Mouse (Mus musculus) NIH3T3 (cell line): Measurements from ENCODE around the gene Map2k2.
"Not testable (repeated sequence)": the region's sequence is repeated elsewhere in the genome, so short reads cannot be mapped to it uniquely, and the experiment has no call there.

ENCODE experiments used
- DNase-seq: peaks from one replicate; pipeline ENCODE4 v3.0.0-alpha.2; 2012; ENCODE audit warnings: low read depth

The Map2k2 gene

DNA sequence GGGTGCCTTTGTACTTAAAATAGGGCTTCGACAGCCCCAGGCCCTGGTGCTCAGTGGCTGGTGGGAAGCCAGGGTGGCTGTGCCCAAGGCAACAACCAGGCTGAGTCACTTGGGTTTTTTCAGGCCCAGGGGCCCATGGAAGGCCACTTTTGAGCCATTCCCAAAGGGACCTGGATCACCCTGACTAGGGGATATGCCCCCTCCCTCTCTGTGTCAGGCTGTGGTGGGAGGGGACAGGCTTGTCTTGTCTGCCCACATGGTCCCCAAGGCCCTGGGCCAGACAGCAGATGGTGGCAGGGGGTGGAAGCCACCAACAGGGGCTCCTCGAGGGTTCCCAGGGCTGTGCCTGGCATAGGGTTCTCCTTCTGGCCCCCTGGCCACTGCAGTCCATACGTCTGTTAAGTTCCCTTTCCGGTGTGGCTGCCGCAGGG lies 36.9 kb downstream of the Map2k2 start:
- DNase-seq, result no peak

DNA sequence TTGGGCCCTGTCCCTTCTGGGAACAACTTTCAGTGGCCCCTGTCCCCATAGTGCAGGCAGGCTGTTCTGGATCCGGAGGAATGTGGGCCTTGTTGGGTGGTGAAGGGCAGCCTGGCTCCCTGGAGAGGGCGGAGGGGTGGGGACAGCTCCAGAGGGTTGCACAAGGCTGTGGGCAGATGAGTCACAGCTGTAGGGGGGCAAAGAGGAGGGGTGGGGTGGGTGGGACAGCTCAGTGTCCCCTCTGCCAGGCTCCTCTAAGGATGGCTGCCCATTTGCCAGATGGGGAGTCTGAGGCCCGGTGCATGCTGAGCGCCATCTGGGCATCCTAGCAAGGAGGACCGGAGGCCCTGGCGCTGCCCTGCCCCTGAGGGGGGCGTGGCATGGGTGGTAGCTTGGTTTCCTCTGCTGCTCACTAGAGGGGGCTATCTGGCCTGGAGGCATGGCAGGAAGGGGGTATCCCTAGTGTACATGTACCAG lies 37.5 kb downstream of the Map2k2 start:
- DNase-seq, result peak; percentile 74

DNA sequence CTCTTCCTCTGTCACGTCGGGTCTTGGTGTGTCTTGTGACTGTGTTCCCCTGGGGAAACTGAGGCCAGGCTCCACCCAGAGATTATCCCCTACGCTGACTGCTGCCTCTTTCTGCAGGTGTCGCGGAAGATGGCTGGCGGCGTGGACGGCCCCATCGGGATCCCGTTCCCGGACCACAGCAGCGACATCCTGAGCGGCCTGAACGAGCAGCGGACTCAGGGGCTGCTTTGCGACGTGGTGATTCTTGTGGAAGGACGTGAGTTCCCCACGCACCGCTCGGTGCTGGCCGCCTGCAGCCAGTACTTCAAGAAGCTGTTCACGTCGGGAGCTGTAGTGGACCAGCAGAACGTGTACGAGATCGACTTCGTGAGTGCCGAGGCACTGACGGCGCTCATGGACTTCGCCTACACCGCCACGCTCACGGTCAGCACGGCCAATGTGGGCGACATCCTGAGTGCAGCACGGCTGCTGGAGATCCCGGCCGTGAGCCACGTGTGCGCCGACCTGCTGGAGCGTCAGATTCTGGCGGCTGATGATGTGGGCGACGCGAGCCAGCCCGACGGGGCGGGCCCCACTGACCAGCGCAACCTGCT lies 38.2 kb downstream of the Map2k2 start:
- no peak for DNase-seq

DNA sequence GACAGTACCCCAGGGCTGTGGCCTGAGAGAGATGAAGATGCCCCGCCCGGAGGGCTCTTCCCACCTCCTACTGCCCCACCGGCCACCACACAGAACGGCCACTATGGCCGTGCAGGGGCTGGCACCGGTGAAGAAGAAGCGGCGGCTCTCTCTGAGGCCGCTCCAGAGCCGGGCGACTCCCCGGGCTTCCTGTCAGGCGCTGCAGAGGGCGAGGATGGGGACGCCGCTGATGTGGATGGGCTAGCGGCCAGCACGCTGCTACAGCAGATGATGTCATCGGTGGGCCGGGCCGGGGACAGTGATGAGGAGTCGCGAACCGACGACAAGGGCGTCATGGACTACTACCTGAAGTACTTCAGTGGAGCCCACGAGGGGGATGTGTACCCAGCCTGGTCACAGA lies 39.0 kb downstream of the Map2k2 start:
- DNase-seq, result no peak

DNA sequence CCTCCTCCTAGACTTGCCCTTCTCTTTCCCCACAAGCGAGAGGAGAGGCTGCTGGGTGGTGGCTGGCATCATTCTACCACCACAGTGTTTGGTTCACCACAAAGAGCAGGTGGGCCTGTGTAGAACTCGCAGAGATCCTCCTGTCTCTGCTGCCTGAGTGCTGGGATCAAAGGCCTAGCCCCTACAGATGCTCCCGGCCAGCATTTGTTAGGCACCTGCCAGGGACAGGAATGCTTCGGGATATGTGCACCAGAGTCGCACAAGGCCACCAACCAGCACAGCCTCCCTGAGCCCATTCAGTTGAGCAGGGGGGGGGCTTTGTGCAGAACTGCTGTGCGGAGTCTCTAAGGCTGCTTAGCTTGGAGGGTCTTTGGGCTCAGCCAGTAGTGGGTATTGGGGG lies 39.6 kb downstream of the Map2k2 start:
- no peak for DNase-seq

DNA sequence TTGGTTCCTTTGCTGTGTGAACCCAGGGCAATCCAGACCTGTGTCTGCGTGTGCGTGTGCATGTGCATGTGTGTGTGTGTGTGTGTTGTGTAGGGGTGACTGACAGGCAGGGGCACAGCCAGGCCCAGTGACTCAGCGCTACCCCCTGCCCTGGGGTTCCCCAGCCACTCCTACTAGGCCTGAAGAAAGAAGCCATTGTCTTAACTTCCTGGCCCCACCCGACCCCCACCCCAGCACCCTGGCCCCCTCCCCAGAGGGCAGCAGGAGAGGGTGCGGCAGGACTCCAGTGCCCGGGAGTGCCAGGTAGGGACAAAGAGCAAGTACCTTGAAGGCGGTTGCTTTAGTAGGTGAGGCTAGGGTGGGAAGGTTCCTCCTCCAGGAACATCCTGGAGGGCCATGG lies 40.1 kb downstream of the Map2k2 start:
- peak; percentile 80 for DNase-seq

DNA sequence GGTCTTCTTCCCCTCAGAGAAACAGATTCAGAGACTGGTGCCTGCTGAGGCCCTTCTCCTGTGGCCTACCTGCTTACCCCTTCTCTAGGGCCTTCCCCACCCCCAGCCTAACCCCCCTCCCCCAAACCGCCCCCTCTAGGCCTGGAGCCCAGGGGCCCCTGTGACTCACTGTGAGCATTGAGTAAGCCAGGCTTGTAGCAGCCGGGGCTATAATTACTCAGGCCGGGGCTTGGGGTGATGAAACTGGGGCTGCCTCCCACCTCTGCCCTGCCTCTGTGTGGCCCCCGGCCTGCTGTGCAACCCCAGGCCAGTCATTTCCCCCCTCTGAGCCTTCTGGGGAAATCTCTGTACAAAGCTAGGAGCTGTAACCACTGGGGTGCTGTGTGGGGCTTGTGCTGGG lies 40.6 kb downstream of the Map2k2 start:
- peak; percentile 91 for DNase-seq

DNA sequence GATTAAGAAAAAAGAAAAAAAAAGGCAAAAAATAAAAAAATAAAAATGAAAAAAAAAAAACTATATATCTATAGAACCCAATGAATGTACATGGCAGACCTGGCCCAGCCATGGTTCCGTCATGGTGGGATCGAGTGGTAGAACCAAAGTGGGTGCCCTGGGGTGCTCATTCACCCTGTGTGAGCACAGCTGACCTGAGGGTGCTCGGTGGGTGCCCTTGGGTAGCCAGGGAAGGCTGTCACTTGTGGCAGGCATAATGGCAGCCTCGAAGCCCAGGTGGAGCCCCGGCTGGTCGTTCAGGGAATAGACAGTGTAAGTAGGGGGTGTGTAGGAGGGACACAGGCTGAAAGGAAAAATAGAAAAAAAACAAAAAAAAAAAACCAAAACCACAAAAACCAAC lies 45.5 kb downstream of the Map2k2 start:
- DNase-seq, result no peak

DNA sequence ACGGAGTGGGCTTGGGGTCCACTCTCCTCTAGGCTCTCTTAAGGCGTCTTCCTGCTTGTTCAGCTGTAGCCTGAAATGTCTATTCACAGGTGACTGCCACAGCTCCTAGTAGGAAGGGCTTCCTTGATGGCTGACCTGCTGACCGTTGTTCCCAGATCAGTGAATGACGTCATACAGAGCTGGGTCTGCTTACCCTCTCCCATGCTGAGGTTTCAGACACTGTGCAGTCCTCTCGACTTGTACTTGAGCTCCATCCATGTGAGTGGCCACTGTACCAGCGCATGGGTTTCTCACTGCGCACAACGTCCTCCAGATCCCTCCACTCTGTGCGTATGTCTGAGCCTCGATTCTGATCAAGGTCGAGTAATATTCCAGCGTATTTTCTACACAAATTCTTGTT lies 46.9 kb downstream of the Map2k2 start:
- DNase-seq, result no peak

DNA sequence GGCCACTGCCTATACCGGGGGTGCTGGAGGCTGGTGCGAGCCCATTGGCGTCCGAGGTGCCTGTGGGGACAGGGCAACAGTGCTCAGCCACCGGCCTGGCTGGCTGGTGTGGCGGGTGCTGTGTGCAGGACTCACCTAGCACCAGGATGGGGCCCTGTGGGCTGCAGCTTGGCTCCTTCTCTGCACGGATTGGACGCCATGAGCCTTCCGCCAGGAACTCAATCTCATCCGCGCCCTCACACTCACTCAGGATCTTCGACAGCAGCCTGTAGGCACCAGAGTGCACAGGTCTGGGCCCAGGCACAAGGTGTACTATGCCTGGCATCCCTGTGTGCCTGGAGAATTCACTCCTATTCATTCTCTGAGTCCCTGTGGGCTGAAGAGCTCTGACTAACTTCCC lies 48.6 kb downstream of the Map2k2 start:
- no peak for DNase-seq

DNA sequence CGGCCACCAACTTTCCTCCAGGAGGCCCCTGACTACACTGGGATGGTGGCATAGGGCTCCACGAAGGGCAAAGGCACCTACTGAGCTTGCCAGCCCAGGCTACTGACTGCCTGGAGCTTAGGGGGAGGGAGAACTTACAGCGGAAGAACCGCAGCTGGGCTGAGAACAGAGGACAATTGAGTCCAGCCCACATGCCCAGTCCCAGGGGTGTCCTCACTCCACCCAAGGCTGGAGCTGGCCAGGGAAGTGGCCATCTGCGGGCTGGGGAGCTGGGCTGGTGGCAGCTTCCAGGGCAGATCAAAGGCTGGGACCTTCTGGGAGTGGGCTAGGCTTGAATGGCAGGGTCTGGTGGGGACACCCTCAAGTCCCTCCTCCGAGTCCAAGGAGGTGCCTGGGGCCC lies 49.0 kb downstream of the Map2k2 start:
- no peak for DNase-seq

DNA sequence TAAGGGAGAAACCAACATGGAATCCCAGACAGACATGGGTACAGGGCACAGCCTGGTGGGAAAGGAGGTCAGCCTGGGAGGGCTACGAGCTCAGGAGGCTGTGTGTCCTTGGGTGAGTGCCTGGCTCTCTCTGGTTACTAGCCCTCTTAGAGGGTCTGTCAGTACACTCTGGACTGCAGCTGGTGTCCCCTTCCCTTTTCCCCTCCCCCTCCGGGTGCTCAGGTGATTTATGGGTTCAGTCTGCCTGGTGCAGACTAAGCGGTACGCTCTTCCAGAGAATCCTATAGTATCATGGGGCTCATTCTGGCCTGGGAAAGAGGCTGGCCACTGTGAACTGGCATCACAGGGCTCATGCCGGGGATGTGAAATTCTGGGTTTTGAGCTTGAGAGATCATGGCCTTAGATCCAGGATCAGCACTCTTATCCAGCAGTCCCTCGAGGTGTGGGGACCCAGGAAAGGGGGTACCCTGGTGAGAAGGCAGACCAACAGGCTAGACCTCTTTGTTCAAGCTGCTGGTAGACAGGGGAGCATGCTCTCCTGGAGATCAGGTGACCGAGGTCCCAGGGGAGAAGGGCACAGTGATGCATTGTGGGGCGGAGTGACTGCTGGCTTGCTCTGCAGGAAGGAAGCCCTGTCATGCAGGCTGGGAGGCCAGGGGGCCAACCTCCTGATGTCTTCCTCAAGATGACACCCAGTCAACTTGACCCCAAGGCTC lies 56.0 kb downstream of the Map2k2 start:
- DNase-seq, result no peak

DNA sequence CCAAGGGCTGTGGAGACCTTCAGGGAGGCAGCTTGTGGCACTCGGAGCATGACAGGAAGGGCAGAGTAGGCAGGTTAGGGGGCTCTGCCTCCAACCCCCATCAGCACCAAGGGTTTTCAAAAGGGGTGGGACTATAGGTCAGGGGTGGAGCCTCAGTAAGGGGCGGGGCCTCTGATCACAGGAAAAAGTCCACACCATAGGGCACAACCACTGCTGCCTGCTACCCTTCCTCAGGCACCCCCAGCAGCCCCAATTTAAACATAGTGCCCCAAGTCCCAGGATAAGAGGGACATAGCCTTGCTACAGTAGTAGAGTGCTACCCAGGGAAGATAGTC lies 56.6 kb downstream of the Map2k2 start:
- DNase-seq, result no peak

DNA sequence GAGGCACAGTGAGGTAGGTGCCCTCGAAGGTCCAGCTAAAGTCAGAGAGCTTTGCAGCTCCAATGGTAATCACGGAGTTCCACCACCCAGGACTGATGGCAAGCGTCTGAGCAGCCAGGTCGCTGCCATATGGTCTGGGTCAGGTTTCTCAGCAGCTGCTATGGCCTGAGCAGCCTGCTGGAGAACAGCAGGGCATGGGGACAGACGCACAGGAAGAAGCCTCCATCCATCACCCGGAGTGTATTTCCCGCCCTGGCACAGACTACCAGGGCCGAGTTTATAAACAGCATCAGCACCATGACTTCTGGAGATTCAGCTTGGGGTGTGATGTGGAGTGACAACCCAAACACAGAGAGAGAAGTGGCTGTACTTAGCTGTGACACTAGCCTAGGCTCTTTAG lies 59.4 kb downstream of the Map2k2 start:
- DNase-seq, result no peak

DNA sequence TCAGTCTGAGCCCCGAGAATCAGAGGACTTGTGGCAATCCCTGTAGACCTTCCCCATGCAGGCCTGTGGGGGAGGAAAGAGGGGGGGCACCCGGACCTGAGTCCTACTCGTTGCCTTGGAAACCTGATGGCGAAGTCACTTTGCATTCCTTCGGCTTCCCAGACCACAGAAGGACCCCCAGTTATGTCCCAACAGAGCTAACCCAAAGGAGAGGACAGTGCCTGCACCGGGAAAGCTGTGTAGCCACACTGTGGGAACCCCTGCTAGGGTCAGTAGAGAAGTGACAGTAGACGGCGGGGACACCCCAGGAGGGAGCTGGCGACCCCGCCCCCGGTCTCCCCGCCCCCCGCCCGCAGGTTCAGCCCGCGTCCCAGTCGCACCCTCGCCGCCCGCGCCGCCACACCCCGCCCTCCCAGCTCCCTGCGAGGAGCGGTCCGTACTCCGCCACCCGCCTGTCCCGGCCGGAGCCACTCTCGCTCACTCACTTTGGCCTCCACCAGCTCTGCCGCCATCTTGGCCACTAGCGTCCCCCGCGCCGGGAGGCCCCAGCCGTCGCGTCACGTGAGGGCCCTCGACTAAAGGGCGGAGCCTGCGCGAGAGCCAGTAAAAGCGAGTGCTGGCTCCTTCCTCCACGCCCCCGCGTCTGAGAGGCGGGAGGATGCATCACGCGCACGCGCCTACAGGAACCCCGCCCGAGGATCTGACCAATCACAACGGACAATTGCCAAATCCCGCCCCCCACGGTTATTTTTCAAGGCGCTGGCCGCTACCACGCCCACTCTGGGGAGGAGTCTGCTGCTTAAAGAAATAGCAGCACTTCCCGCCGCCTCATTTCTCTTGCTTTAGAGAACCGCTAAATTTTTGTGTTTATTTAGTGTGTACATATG lies 61.7 kb downstream of the Map2k2 start, which contains the start of gene Pias4:
Pias4 (minus strand) TSS at position 724 of the 887 bp plus-strand sequence.
- peak; percentile 100 for DNase-seq

DNA sequence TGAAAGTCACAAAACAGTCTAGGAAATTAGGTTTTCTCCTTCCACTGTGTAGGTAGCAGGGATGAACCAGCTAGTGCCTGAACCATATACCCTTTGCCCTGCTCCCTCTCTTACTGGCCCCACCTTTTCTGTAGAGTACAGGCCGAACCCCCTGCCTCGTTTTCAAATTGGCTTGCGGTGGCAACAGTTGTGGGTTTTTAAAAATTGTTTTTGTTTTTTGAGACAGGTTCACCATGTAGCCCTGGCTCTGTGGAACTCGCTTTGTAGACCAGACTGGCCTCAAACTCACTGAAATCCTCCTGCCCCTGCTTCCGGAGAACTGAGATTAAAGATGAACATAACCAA lies 62.3 kb downstream of the Map2k2 start:
- DNase-seq, result no peak

DNA sequence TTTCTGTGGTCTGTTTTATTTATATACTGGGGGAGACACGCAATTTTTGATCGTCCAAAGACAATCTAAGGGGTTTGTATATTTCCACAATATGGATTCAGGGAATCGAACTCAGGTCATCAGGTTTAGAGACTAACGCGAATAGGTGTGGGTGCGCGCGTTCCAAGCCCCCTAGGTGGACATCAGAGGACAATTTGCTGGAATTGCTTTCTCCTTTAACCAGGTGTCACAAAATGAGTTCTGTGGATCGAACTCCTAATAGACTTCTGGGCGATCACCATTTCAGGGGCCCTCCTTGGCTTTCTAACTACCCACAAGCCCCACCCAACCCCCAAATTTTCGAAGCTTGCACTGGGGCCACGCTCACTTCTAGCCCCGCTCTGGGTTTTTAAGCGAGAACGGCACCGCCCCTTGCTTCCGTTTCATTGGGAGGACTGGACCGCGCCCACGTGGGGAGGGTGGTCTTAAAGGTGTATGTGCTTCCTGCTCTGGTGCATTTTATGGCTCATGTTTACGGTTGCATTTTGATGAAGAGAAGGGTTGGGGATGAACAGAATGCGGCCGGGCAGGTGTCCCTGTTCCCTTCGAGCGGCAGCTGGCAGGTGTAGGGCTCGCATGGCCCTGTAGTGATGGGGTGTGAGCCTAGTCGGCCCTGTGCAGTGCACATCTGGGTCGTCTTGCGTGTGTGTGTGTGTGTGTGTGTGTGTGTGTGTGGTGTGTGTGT lies 63.0 kb downstream of the Map2k2 start:
- peak; percentile 86 for DNase-seq

DNA sequence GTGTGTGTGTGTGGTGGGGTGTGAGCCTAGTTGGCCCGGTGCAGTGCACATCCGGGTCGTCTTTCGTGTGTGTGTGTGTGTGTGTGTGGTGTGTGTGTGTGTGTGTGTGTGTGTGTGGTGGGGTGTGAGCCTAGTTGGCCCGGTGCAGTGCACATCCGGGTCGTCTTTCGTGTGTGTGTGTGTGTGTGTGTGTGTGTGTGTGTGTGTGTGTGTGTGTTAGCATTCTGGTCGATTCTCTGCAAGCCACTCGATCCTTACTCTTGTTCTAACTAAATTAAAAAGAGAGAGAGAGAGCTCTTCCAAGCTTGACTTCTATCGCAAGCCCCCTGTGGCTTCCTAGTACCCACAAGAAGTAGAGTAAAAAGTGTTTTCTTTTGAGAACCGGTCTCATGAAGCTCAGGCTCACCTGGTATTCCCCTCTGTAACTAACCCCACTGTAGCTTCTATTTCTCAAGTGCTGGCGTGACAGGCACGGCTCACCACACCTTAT lies 63.7 kb downstream of the Map2k2 start:
- not testable (repeated sequence) for DNase-seq

DNA sequence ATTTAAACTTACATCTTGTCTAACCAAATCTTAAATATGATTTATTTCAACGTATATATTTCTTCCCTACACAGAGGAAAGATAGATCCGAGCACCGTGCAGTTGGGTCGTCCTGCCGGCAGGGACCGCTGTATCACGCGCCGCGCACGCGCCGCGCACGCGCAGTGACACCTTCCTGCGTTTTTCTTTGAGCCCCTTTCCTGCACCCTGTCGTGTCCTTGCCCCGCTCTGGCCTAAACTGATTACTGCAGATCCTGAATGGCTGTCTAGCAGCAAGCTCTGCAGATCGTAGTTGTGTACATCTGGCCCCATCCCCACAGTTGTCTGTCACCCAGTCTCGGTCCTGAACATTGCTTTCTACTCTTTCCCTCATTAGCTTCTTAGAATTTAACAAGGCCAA lies 67.4 kb downstream of the Map2k2 start:
- DNase-seq, result peak; percentile 95

DNA sequence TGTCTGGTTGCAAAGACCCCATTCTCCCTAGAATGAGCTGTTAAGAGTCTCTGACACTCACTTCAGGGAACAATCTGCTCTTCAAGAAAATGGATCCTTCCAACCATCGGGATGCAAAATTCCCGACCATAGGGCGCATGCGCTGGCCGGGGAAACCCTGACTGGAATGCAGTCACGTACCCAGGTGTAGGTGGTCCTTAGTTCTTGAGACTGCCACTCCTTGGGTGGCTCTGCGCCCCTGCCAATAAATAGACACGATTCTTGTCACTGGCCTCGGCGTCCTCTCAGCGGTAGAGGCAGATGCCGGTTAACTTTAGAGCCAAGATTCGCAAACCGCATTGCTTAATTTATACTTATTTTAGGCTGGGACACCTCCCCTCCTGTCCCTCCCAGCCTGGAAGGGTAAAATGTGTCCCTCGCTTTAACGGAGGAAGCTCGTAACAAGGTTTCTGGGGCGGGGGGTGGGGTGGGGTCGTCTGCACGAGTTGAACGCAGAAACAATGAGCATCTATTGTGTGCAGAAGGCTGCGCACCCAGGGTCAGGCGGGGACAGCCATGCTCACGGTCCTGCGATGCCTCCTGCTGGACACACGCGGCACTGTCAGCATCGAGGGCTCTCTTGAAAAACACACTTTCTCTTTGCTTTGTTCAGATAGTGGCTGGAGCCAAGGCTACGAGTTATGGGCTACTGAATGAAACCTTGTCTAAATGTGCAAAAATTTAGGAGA lies 69.1 kb downstream of the Map2k2 start:
- peak; percentile 96 for DNase-seq

DNA sequence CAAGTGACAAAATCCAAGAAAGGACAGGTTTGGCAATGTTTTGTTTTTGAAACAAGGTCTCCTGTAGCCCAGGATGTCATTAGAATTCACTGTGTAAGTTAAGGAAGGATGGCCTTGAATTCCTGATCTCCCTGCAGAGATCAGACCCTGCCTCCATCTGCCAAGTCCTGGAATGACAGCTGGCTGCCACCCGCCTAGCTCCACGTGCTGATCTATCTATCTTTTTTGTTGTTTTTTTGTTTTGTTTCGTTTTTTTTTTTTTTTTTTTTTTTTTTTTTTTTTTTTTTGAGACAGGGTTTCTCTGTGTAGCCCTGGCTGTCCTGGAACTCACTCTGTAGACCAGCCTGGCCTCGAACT lies 69.6 kb downstream of the Map2k2 start:
- not testable (repeated sequence) for DNase-seq
